Comparison of ENCODE assay signal across 8 mouse cellular contexts in the genomic region with DNA sequence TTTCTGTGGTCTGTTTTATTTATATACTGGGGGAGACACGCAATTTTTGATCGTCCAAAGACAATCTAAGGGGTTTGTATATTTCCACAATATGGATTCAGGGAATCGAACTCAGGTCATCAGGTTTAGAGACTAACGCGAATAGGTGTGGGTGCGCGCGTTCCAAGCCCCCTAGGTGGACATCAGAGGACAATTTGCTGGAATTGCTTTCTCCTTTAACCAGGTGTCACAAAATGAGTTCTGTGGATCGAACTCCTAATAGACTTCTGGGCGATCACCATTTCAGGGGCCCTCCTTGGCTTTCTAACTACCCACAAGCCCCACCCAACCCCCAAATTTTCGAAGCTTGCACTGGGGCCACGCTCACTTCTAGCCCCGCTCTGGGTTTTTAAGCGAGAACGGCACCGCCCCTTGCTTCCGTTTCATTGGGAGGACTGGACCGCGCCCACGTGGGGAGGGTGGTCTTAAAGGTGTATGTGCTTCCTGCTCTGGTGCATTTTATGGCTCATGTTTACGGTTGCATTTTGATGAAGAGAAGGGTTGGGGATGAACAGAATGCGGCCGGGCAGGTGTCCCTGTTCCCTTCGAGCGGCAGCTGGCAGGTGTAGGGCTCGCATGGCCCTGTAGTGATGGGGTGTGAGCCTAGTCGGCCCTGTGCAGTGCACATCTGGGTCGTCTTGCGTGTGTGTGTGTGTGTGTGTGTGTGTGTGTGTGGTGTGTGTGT. TPM values are rescaled to one million over a fixed set of nuclear protein-coding genes. Genes with fewer than 3 reads are reported as not detected.
DNase-seq lines count a peak whose midpoint lies in the region; ATAC-seq and TF ChIP-seq lines count a peak whose summit lies in the region.

No protein-coding gene starts in this region.

- H3K36me3 ChIP-seq in heart, embryonic 14.5 days (ENCODE audit: control insufficient read depth, insufficient read depth, low read length) = peaks cover 16% of the 10 kb centered on the region
- H3K36me3 ChIP-seq in liver, embryonic 16.5 days (ENCODE audit: control insufficient read depth, insufficient read depth) = peaks cover 2% of the 10 kb centered on the region
- peaks cover 13% of the 10 kb centered on the region for H3K36me3 ChIP-seq in neural tube, embryonic 12.5 days

- TF ChIP-seq CTCF in brain, embryonic 14.5 days (IDR thresholded peaks at IDR 0.05; ENCODE audit: borderline replicate concordance, extremely low read depth, insufficient read depth, insufficient read length) = no peak

- peaks cover 12 to 19% of the 10 kb centered on the region in 2 experiments for H3K4me1 ChIP-seq in heart, embryonic 14.5 days (ENCODE audit: control insufficient read depth in 2 of 2, insufficient read depth in 2 of 2, low read length in 2 of 2)
- H3K4me1 ChIP-seq in liver, embryonic 16.5 days (ENCODE audit: control insufficient read depth, low read depth, low read length) = peaks cover 36% of the 10 kb centered on the region
- H3K4me1 ChIP-seq in neural tube, embryonic 12.5 days = peaks cover 31% of the 10 kb centered on the region

- peak overlapping the region; percentile 77 for H3K4me2 ChIP-seq in heart, embryonic 14.5 days (ENCODE audit: low read length)
- peak overlapping the region; percentile 87 for H3K4me2 ChIP-seq in liver, embryonic 16.5 days (ENCODE audit: low read depth, low read length)
- H3K4me2 ChIP-seq in neural tube, embryonic 12.5 days (replicated peaks) = peak overlapping the region; percentile 78

- peak overlapping the region; percentile 34 to 77 for H3K27ac ChIP-seq in heart, embryonic 14.5 days (replicated peaks in 1 of 2; ENCODE audit: control insufficient read depth in 1 of 2, insufficient read depth in 1 of 2, low read depth in 2 of 2, low read length in 2 of 2)
- peak overlapping the region; percentile 88 for H3K27ac ChIP-seq in liver, embryonic 16.5 days (ENCODE audit: low read length)
- H3K27ac ChIP-seq in neural tube, embryonic 12.5 days = no peak overlapping the region

- peak overlapping the region; percentile 70 for H3K9ac ChIP-seq in heart, embryonic 14.5 days (ENCODE audit: low read length)
- H3K9ac ChIP-seq in liver, embryonic 16.5 days (ENCODE audit: low read depth, low read length) = peak overlapping the region; percentile 68
- H3K9ac ChIP-seq in neural tube, embryonic 12.5 days = peak overlapping the region; percentile 41; the same call in 1 of the 2 replicates

- no peaks in the 10 kb centered on the region for H3K9me3 ChIP-seq in heart, embryonic 14.5 days (ENCODE audit: control insufficient read depth, low read length)
- H3K9me3 ChIP-seq in liver, embryonic 16.5 days (replicated peaks; ENCODE audit: control insufficient read depth, low read length) = no peaks in the 10 kb centered on the region
- no peaks in the 10 kb centered on the region for H3K9me3 ChIP-seq in neural tube, embryonic 12.5 days

- 0 out of 2 replicates have a peak, but pooled peaks have one; percentile 6 for TF ChIP-seq POLR2A in brain, embryonic 14.5 days (IDR thresholded peaks at IDR 0.05; ENCODE audit: borderline replicate concordance, extremely low read depth, insufficient read depth, insufficient read length, poor library complexity, severe bottlenecking)

- H3K27me3 ChIP-seq in heart, embryonic 14.5 days (ENCODE audit: control insufficient read depth, insufficient read depth, low read length) = no peaks in the 10 kb centered on the region
- no peaks in the 10 kb centered on the region for H3K27me3 ChIP-seq in liver, embryonic 16.5 days (ENCODE audit: control insufficient read depth, insufficient read depth, low read depth, low read length)
- H3K27me3 ChIP-seq in neural tube, embryonic 12.5 days (replicated peaks) = no peaks in the 10 kb centered on the region

- 3% methylated on average over 29 of the region's 29 CpGs for WGBS in heart, embryonic 14.5 days
- WGBS in liver, embryonic 16.5 days (ENCODE audit: insufficient replicate concordance) = under 1% methylated on average over 29 of the region's 29 CpGs
- WGBS in neural tube, embryonic 12.5 days = 4% methylated on average over 29 of the region's 29 CpGs

- DNase-seq in CD4-positive helper T cell, adult 2 months (ENCODE audit: low read depth, low spot score) = peak; percentile 90
- peak; percentile 90 for DNase-seq in brain, embryonic 14.5 days (ENCODE audit: low read depth)
- peak; percentile 92 for DNase-seq in kidney, postnatal 10 days
- DNase-seq in telencephalon, adult 2 months (ENCODE audit: low read depth, low spot score) = peak; percentile 62

- peak overlapping the region; percentile 49 for H3K4me3 ChIP-seq in heart, embryonic 14.5 days (ENCODE audit: control insufficient read depth in 1 of 2, insufficient read depth in 1 of 2, low read depth in 1 of 2, low read length in 2 of 2)
- H3K4me3 ChIP-seq in liver, embryonic 16.5 days (ENCODE audit: low read depth, low read length) = peak overlapping the region; percentile 96
- peak overlapping the region; percentile 89 for H3K4me3 ChIP-seq in neural tube, embryonic 12.5 days

- ATAC-seq in erythroblast, adult 5-6 weeks (replicated peaks; ENCODE audit: low FRiP score, poor library complexity, severe bottlenecking) = peak; percentile 63
- ATAC-seq in heart, embryonic 14.5 days (ENCODE audit: insufficient number of reproducible peaks, insufficient read depth, low FRiP score, low read depth) = 0 out of 2 replicates have a peak, but pooled peaks have one; percentile 37
- peak; percentile 60 for ATAC-seq in liver, embryonic 16.5 days (ENCODE audit: low read depth)
- ATAC-seq in neural tube, embryonic 12.5 days (ENCODE audit: low FRiP score, low read depth) = peak; percentile 39; the same call in 1 of the 2 replicates

RNA-seq across cellular contexts. Expression of a gene that starts 1.0 kb away (rescaled TPM):
- polyA plus RNA-seq in brain, embryonic 14.5 days (2012; rRNA removed) = 38.4 and 47.8 TPM in 2 replicates
- 4.4 and 11.3 TPM in 2 replicates for total RNA-seq in erythroblast, adult 5-6 weeks (2015; ENCODE audit: low replicate concordance)
- total RNA-seq in erythroblast, adult 5-6 weeks (2017; ENCODE audit: low replicate concordance) = 12.3 and 19.3 TPM in 2 replicates
- polyA plus RNA-seq in heart, embryonic 14.5 days (2014; fragmentation: Nextera tagmentation; extraction: Ambion mirVana) = 33.5 and 34.0 TPM in 2 replicates
- polyA plus RNA-seq in liver, embryonic 16.5 days (2015; fragmentation: Nextera tagmentation; extraction: Ambion mirVana) = 21.8 and 22.1 TPM in 2 replicates
- polyA plus RNA-seq in neural tube, embryonic 12.5 days (2016; fragmentation: Nextera tagmentation; extraction: Ambion mirVana) = 67.6 and 70.6 TPM in 2 replicates

RNA-seq across cellular contexts. Expression of a gene that starts 7.7 kb away (rescaled TPM):
- 1,504 and 1,952 TPM in 2 replicates for polyA plus RNA-seq in brain, embryonic 14.5 days (2012; rRNA removed)
- 227 and 267 TPM in 2 replicates for total RNA-seq in erythroblast, adult 5-6 weeks (2015; ENCODE audit: low replicate concordance)
- total RNA-seq in erythroblast, adult 5-6 weeks (2017; ENCODE audit: low replicate concordance) = 388 and 458 TPM in 2 replicates
- 331 and 337 TPM in 2 replicates for polyA plus RNA-seq in heart, embryonic 14.5 days (2014; fragmentation: Nextera tagmentation; extraction: Ambion mirVana)
- polyA plus RNA-seq in liver, embryonic 16.5 days (2015; fragmentation: Nextera tagmentation; extraction: Ambion mirVana) = 266 and 282 TPM in 2 replicates
- 515 and 520 TPM in 2 replicates for polyA plus RNA-seq in neural tube, embryonic 12.5 days (2016; fragmentation: Nextera tagmentation; extraction: Ambion mirVana)

RNA-seq across cellular contexts. Expression of a gene that starts 14.1 kb away (rescaled TPM):
- 82.3 and 88.4 TPM in 2 replicates for polyA plus RNA-seq in brain, embryonic 14.5 days (2012; rRNA removed)
- total RNA-seq in erythroblast, adult 5-6 weeks (2015; ENCODE audit: low replicate concordance) = 3.3 and 7.3 TPM in 2 replicates
- total RNA-seq in erythroblast, adult 5-6 weeks (2017; ENCODE audit: low replicate concordance) = 10.8 and 11.8 TPM in 2 replicates
- polyA plus RNA-seq in heart, embryonic 14.5 days (2014; fragmentation: Nextera tagmentation; extraction: Ambion mirVana) = 41.5 and 51.0 TPM in 2 replicates
- 11.0 and 12.2 TPM in 2 replicates for polyA plus RNA-seq in liver, embryonic 16.5 days (2015; fragmentation: Nextera tagmentation; extraction: Ambion mirVana)
- 87.7 and 88.4 TPM in 2 replicates for polyA plus RNA-seq in neural tube, embryonic 12.5 days (2016; fragmentation: Nextera tagmentation; extraction: Ambion mirVana)

RNA-seq across cellular contexts. Expression of a gene that starts 15.0 kb away (rescaled TPM):
- not detected in 2 replicates for polyA plus RNA-seq in brain, embryonic 14.5 days (2012; rRNA removed)
- total RNA-seq in erythroblast, adult 5-6 weeks (2015; ENCODE audit: low replicate concordance) = not detected in 2 replicates
- not detected in 2 replicates for total RNA-seq in erythroblast, adult 5-6 weeks (2017; ENCODE audit: low replicate concordance)
- not detected in 2 replicates for polyA plus RNA-seq in heart, embryonic 14.5 days (2014; fragmentation: Nextera tagmentation; extraction: Ambion mirVana)
- polyA plus RNA-seq in liver, embryonic 16.5 days (2015; fragmentation: Nextera tagmentation; extraction: Ambion mirVana) = not detected in 2 replicates
- not detected in 2 replicates for polyA plus RNA-seq in neural tube, embryonic 12.5 days (2016; fragmentation: Nextera tagmentation; extraction: Ambion mirVana)

RNA-seq across cellular contexts. Expression of a gene that starts 33.2 kb away (rescaled TPM):
- 0.18 and 0.21 TPM in 2 replicates for polyA plus RNA-seq in brain, embryonic 14.5 days (2012; rRNA removed)
- total RNA-seq in erythroblast, adult 5-6 weeks (2015; ENCODE audit: low replicate concordance) = not detected in 2 replicates
- total RNA-seq in erythroblast, adult 5-6 weeks (2017; ENCODE audit: low replicate concordance) = not detected in 2 replicates
- 7.4 and 8.3 TPM in 2 replicates for polyA plus RNA-seq in heart, embryonic 14.5 days (2014; fragmentation: Nextera tagmentation; extraction: Ambion mirVana)
- polyA plus RNA-seq in liver, embryonic 16.5 days (2015; fragmentation: Nextera tagmentation; extraction: Ambion mirVana) = 0.05 TPM in 1 of 2 replicates, not detected in the other
- 0.14 TPM in 1 of 2 replicates, not detected in the other for polyA plus RNA-seq in neural tube, embryonic 12.5 days (2016; fragmentation: Nextera tagmentation; extraction: Ambion mirVana)
